Mouse (Mus musculus) activated CD4-positive, CD25-positive, alpha-beta regulatory T cell (primary cell): ENCODE results near the gene Olfr938. TPM values are rescaled to one million over a fixed set of nuclear protein-coding genes. Genes with fewer than 3 reads are reported as not detected.

Experiments
- polyA plus RNA-seq, 2 experiments: library from polyadenylated mRNA; unstranded; fragments of 100-300 nt; shearing (Covaris generic); gene quantifications; one replicate each; pipeline ENCODE4 v1.2.1; 2017

Gene Olfr938
- not detected for polyA plus RNA-seq

DNA sequence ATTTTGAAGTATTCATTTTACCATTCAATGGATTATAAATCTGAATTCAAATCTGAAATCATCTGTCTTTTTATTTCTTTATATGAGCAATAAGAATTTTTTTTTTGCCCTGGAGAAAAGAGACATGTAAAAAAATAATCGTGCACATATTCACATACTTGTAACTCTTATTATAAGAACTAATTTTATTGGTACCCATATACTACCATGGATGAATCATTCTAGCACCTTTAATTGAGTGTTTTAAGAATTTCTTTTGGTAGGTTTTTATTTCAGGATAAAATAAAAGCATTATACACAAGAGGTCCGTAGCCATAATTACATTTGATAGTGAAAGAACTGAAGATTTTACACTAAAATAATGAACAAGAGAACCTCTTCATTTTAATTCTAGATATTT, at the start of gene Olfr938:
TSS of gene Olfr938 (minus strand) at position 101 of the 400 bp plus-strand sequence.

DNA sequence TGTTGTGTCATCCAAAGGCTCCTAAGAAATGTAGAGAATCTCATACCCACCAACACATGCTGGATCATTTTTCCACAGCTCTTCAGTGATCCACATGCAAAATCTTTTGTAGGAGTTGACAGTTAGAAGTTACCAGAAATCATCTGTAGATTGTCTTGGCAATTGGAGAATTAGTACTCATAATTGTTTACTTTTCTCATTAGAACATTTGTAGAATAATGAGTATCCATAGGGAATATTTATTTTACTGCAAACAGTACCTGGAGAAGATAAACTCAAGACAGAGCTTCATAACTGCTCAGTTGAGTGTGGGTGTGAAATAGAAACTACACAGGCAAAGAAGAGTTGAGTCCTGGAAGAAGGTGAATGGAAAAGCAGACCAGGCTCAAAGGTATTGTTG, 49.1 kb upstream of the Olfr938 start, which contains the start of gene Olfr27:
TSS of gene Olfr27 (plus strand) at position 301 of the 400 bp plus-strand sequence.

DNA sequence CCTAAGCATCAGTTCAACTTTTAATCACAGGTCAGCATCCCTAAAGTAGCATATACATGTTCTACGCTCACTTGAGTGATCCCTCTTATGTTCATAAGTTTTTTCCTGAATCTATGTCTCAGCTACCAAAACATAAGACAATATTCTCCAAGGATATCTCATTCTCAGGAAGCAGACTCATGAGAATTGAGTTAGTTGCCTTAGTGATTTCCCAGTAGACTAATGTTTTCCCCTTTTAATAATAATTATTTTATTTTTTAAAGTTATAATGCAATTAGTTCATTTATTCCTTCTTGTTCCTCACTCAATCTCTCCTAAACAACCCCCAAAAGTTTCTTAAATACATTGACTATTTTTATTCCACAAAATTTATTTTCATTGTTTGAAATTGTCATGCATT, 13.8 kb downstream of the Olfr938 start, which contains the start of gene Olfr937:
TSS of gene Olfr937 (minus strand) at position 101 of the 400 bp plus-strand sequence.

Other genes with a start within 250 kb of the Olfr938 start
- under 1 TPM in 1 of 2 experiments, not detected in 1; 0.15 TPM for gene Olfr924, start 234.4 kb downstream of the Olfr938 start, polyA plus RNA-seq
- not detected for gene Olfr26, start 223.8 kb downstream of the Olfr938 start, polyA plus RNA-seq
- gene Olfr926, start 201.8 kb downstream of the Olfr938 start, polyA plus RNA-seq: not detected
- gene Olfr930, start 149.1 kb downstream of the Olfr938 start, polyA plus RNA-seq: not detected
- gene Olfr933, start 106.6 kb downstream of the Olfr938 start, polyA plus RNA-seq: under 1 TPM in 1 of 2 experiments, not detected in 1; 0.05 TPM
- not detected for gene Olfr934, start 90.6 kb downstream of the Olfr938 start, polyA plus RNA-seq
- not detected for gene Olfr935, start 79.2 kb downstream of the Olfr938 start, polyA plus RNA-seq
- gene Olfr146, start 55.5 kb downstream of the Olfr938 start, polyA plus RNA-seq: under 1 TPM in 1 of 2 experiments, not detected in 1; 0.31 TPM
- gene Olfr937, start 13.9 kb downstream of the Olfr938 start, polyA plus RNA-seq: not detected
- gene Olfr27, start 49.2 kb upstream of the Olfr938 start, polyA plus RNA-seq: under 1 TPM in 1 of 2 experiments, not detected in 1; 0.37 TPM
- under 1 TPM in 1 of 2 experiments, not detected in 1; 0.09 TPM for gene Olfr943, start 87.4 kb upstream of the Olfr938 start, polyA plus RNA-seq
- not detected for gene Olfr944, start 123.0 kb upstream of the Olfr938 start, polyA plus RNA-seq
- gene Olfr1537, start 171.1 kb upstream of the Olfr938 start, polyA plus RNA-seq: not detected
- gene Olfr945, start 197.9 kb upstream of the Olfr938 start, polyA plus RNA-seq: not detected
- gene Olfr948, start 247.2 kb upstream of the Olfr938 start, polyA plus RNA-seq: not detected